Mouse (Mus musculus) left cerebral cortex, adult 2 months (tissue): Measurements from ENCODE around the gene Rps16. TPM values are rescaled to one million over a fixed set of nuclear protein-coding genes. Genes with fewer than 3 reads are reported as not detected.

Source experiments
- DNase-seq, 2 experiments: peaks; one replicate each; pipeline ENCODE4 v3.0.0; 2021 to 2022; ENCODE audit warnings: low spot score in 2 of 2, mixed read lengths in 1 of 2; ENCODE audit errors: extremely low spot score in 1 of 2
- H3K27ac ChIP-seq: fragments of 200-600 bp; 2 replicates; pipeline ENCODE4 v1.8.1; 2022
- H3K4me3 ChIP-seq: fragments of 200-600 bp; 2 replicates; pipeline ENCODE4 v1.8.1; 2022
- CTCF ChIP-seq: fragments of 200-600 bp; IDR thresholded peaks from 2 replicates; pipeline ENCODE4 v1.8.1; 2022; ENCODE audit warnings: antibody characterized with exemption, mild to moderate bottlenecking, moderate library complexity
- intact Hi-C: fragments of 180-260 bp; cut with DNase I; formaldehyde crosslinking; loops from one replicate; pipeline ENCODE4 v1.15.1; 2025
- total RNA-seq, 2 experiments: library from RNA; stranded (reverse); gene quantifications; 2 replicates each; pipeline ENCODE4 v1.2.3; 2021

Gene Rps16
- total RNA-seq, 2 experiments from 2014 or later = 440 to 450 TPM

GRCm38 (mm10) chr7:28325293-28325692 lies 25.2 kb upstream of the Rps16 start:
- Histone ChIP-seq H3K4me3 (no peak overlapping the region), H3K27ac (no peak overlapping the region)
- intact Hi-C loops = no loop called here
- no peak for TF ChIP-seq CTCF
- DNase-seq = no peak

DNA sequence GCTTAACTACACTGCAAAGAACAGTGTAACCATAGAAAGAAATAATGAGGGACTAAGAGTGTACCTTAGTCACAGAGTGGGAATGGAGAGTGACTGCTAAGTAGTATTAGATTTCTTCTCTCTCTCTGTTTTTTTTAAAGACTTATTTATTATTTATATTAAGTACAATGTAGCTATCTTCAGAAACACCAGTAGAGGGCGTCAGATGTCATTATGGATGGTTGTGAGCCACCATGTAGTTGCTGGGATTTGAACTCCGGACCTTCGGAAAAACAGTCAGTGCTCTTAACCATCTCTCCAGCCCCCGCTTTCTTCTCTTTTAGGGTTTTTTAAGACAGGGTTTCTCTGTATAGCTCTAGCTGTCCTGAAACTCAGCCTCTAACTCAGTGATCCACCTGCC lies 24.0 kb upstream of the Rps16 start:
- intact Hi-C loops = no loop called here
- no peak for DNase-seq
- Histone ChIP-seq H3K4me3 (no peak overlapping the region), H3K27ac (no peak overlapping the region)
- TF ChIP-seq CTCF = peak; percentile 36

DNA sequence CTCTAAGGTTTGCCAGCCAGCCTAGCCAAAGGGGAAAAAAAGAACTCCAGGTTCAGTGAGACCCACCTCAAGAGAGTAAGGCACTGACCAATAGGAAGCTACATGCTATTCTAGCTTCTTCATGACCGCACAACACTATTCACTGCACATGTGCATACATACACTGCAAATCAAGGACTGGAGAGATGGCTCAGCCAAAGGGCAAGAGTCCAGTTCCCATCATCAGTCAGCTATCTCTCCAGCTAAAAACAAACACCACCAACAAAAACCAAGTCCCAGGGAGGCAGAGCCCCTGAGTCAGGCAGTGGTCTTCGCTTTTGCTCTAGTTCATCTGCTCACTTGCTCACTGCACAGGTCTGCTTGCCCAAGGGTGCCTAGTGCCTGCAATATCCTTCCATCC lies 22.2 kb upstream of the Rps16 start:
- Histone ChIP-seq H3K27ac (no peak overlapping the region), H3K4me3 (no peak overlapping the region)
- no peak for DNase-seq
- TF ChIP-seq CTCF = no peak
- intact Hi-C loops = no loop called here

GRCm38 (mm10) chr7:28334534-28334933 lies 15.9 kb upstream of the Rps16 start:
- no peak overlapping the region for H3K4me3 ChIP-seq
- H3K27ac ChIP-seq = no peak overlapping the region
- intact Hi-C loops = no loop called here
- no peak for TF ChIP-seq CTCF
- DNase-seq = no peak

DNA sequence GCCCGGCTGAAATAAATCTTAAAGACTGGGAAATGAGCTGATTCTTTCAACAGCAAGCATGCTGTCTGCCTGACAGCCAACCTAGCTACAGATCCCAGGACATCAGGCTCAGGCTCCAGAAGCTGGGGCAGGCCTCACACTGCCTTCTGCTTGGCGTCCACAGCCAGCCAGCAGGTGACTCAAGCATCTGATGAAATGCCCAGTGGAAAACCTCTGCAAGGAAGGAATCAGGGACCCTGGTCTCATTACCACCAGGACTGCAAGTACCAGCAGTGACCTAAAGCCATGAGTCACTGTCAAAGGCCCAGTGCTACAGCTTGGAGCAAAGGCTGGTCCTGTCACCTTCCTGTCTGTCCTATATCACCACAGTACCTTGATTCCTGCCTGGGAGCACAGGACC lies 15.0 kb upstream of the Rps16 start:
- intact Hi-C loops = loop anchor here (5.0 kb wide), 1 partner anchor 58 kb away; the partner anchor contains the start of gene Eid2b
- Histone ChIP-seq H3K27ac (no peak overlapping the region), H3K4me3 (no peak overlapping the region)
- no peak for DNase-seq
- no peak for TF ChIP-seq CTCF

DNA sequence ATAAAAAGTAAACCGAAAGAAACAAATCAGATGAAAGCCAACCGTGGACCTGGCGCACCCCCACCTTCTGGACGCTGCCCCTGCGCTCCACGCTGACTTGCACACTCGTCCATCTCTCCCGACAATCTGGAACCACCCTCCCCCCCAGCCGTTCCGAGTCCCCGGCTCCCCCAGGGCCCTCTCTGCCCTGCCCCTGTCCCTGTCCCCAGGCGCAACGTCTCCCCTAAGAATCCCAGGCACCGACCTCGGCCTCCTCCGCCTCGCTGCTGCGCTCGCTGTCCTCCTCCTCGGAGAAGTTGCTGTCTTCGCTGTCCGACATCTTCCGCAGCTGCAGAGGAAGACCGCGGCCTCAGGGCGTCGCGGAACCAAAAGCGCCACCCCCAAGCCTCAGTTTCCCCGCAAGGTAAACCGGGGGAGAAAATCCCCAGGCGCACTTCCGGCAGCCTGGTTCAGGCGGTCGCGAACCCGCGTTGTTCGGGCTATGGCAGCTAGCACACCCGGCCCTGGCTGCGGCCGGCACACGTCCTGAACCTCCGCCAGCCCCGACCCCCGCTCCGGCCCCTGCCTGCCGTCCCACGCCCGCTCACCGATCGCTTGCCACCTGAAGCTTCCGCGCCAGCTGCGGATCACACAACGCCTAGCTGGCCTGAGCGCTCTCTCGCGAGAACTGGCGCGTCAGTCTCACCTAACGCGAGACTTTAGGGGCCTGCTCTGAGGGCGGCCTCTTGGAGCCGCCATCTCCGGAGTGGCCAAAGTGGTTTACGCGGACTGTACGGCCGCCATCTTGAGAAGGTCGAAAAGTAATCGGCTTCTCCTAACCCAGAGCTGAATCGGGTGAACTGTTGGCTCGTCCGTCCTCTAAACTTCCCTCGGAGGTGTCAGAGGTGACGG lies 12.1 kb upstream of the Rps16 start, which contains the start of gene Supt5:
Supt5 (minus strand) TSS at position 639 of the 891 bp plus-strand sequence.
- Histone ChIP-seq H3K27ac (peak within 1 kb of the TSS; percentile 91), H3K4me3 (peak within 1 kb of the TSS; percentile 84)
- TF ChIP-seq CTCF = no peak
- DNase-seq = peak; percentile 95 to 97
- intact Hi-C loops = loop anchor here (1.0 to 5.0 kb wide), 3 partner anchors 12 to 61 kb away; partner anchors contain the start of genes Eid2b, Rps16 and Timm50

GRCm38 (mm10) chr7:28339213-28339917 lies 11.1 kb upstream of the Rps16 start:
- Histone ChIP-seq H3K27ac (peak overlapping the region; percentile 91), H3K4me3 (peak overlapping the region; percentile 84)
- DNase-seq = peak in 1 of 2 experiments; percentile 29
- intact Hi-C loops = loop anchor here (2.0 to 5.0 kb wide), 2 partner anchors 27 to 62 kb away; partner anchors contain the start of genes Eid2b and Timm50
- peak; percentile 42 for TF ChIP-seq CTCF

GRCm38 (mm10) chr7:28341381-28341780 lies 9.1 kb upstream of the Rps16 start:
- no peak for TF ChIP-seq CTCF
- intact Hi-C loops = no loop called here
- H3K27ac ChIP-seq = no peak overlapping the region
- DNase-seq = no peak
- no peak overlapping the region for H3K4me3 ChIP-seq

- peak in 1 of 2 experiments; percentile 60 for DNase-seq
- peak; percentile 77 for TF ChIP-seq CTCF
- H3K27ac ChIP-seq = no peak overlapping the region
- intact Hi-C loops = no loop called here
- H3K4me3 ChIP-seq = no peak overlapping the region
Measured at GRCm38 (mm10) chr7:28344637-28345036, 5.8 kb upstream of the Rps16 start.

GRCm38 (mm10) chr7:28347746-28348145 lies 2.7 kb upstream of the Rps16 start:
- no peak for DNase-seq
- TF ChIP-seq CTCF = no peak
- Histone ChIP-seq H3K4me3 (no peak overlapping the region), H3K27ac (no peak overlapping the region)
- intact Hi-C loops = no loop called here

DNA sequence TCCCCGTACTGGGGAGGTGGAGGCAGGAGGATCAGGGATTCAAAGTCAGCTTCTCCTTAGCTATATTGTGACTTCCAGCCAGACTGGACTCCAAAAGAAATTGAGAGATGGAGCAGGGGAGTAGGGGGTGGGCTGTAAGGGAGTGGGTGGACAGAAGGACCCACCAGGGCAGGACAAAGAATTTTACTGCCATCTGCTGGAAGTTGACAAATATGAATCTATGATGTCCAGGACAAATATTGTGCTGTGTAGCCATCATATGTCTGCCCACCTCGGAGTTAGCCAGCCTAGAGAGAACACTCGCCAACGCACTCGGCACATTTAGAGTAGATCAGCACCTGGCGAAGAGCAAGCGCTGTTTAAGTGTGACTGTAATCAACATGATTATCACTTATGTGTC lies 1.9 kb upstream of the Rps16 start:
- H3K27ac ChIP-seq = no peak overlapping the region
- no peak; the same call in none of the 2 replicates for TF ChIP-seq CTCF
- intact Hi-C loops = no loop called here
- no peak overlapping the region for H3K4me3 ChIP-seq
- DNase-seq = no peak

- intact Hi-C loops = loop anchor here (2.0 kb wide), 2 partner anchors 21 to 41 kb away; partner anchors contain the start of genes Med29, Paf1 and Plekhg2
- peak overlapping the region; percentile 87 for H3K4me3 ChIP-seq
- no peak for TF ChIP-seq CTCF
- H3K27ac ChIP-seq = no peak overlapping the region
- DNase-seq = no peak
Measured at GRCm38 (mm10) chr7:28351676-28352191, 1.3 kb downstream of the Rps16 start.
